Mouse (Mus musculus): ENCODE results near the gene Eif2b2.

Eif2b2 gene

GRCm38 (mm10) chr12:85194623-85195018 lies 24.7 kb upstream of the Eif2b2 start:
- peak; percentile 87 to 91 for DNase-seq

- no peak for DNase-seq
Measured at GRCm38 (mm10) chr12:85195086-85195485, 24.2 kb upstream of the Eif2b2 start.

- no peak for DNase-seq
Measured at GRCm38 (mm10) chr12:85196191-85196590, 23.1 kb upstream of the Eif2b2 start.

GRCm38 (mm10) chr12:85197371-85197770 lies 21.9 kb upstream of the Eif2b2 start:
- peak in 1 of 2 experiments; percentile 26 for DNase-seq

- DNase-seq: peak in 1 of 2 experiments; percentile 46
Measured at GRCm38 (mm10) chr12:85197936-85198335, 21.3 kb upstream of the Eif2b2 start.

GRCm38 (mm10) chr12:85199954-85200353 lies 19.3 kb upstream of the Eif2b2 start:
- DNase-seq: no peak

- DNase-seq: peak in 1 of 2 experiments; percentile 43
Measured at GRCm38 (mm10) chr12:85200929-85201829, 18.1 kb upstream of the Eif2b2 start.

- DNase-seq: no peak
Measured at GRCm38 (mm10) chr12:85201830-85202147, 17.5 kb upstream of the Eif2b2 start.

GRCm38 (mm10) chr12:85202191-85202590 lies 17.1 kb upstream of the Eif2b2 start:
- DNase-seq: no peak

GRCm38 (mm10) chr12:85203699-85204098 lies 15.6 kb upstream of the Eif2b2 start:
- no peak for DNase-seq

GRCm38 (mm10) chr12:85204105-85204504 lies 15.2 kb upstream of the Eif2b2 start:
- DNase-seq: no peak

- no peak for DNase-seq
Measured at GRCm38 (mm10) chr12:85205425-85205824, 13.9 kb upstream of the Eif2b2 start.

- DNase-seq: no peak
Measured at GRCm38 (mm10) chr12:85208687-85209199, 10.5 kb upstream of the Eif2b2 start.

GRCm38 (mm10) chr12:85215031-85215430 lies 4.2 kb upstream of the Eif2b2 start:
- no peak for DNase-seq

GRCm38 (mm10) chr12:85217733-85218310 lies 1.5 kb upstream of the Eif2b2 start:
- DNase-seq: no peak

- peak; percentile 41 to 59 for DNase-seq
Measured at GRCm38 (mm10) chr12:85219905-85220290, 617 bp downstream of the Eif2b2 start.

- DNase-seq: peak in 1 of 2 experiments; percentile 55
Measured at GRCm38 (mm10) chr12:85227227-85227626, 7.9 kb downstream of the Eif2b2 start.

- DNase-seq: peak in 1 of 2 experiments; percentile 40
Measured at GRCm38 (mm10) chr12:85227876-85228599, 8.8 kb downstream of the Eif2b2 start.

- DNase-seq: peak; percentile 38 to 52
Measured at GRCm38 (mm10) chr12:85233376-85234358, 14.4 kb downstream of the Eif2b2 start.

- DNase-seq: no peak
Measured at GRCm38 (mm10) chr12:85237553-85237952, 18.3 kb downstream of the Eif2b2 start.

GRCm38 (mm10) chr12:85252083-85252482 lies 32.8 kb downstream of the Eif2b2 start:
- no peak for DNase-seq

Data from kidney, postnatal 4 days (tissue).